Mouse (Mus musculus) inflammation-experienced regulatory T-cells, adult 16 weeks (primary cell): ENCODE data around the gene Atp1b2. TPM values are rescaled to one million over a fixed set of nuclear protein-coding genes. Genes with fewer than 3 reads are reported as not detected.

ENCODE experiments used
- polyA plus RNA-seq: library from polyadenylated mRNA; unstranded; fragments of 100-300 nt; shearing (Covaris generic); gene quantifications from one replicate; pipeline ENCODE4 v1.2.1, GENCODE M21; 2017

The Atp1b2 gene
- polyA plus RNA-seq, result 0.20 TPM

DNA sequence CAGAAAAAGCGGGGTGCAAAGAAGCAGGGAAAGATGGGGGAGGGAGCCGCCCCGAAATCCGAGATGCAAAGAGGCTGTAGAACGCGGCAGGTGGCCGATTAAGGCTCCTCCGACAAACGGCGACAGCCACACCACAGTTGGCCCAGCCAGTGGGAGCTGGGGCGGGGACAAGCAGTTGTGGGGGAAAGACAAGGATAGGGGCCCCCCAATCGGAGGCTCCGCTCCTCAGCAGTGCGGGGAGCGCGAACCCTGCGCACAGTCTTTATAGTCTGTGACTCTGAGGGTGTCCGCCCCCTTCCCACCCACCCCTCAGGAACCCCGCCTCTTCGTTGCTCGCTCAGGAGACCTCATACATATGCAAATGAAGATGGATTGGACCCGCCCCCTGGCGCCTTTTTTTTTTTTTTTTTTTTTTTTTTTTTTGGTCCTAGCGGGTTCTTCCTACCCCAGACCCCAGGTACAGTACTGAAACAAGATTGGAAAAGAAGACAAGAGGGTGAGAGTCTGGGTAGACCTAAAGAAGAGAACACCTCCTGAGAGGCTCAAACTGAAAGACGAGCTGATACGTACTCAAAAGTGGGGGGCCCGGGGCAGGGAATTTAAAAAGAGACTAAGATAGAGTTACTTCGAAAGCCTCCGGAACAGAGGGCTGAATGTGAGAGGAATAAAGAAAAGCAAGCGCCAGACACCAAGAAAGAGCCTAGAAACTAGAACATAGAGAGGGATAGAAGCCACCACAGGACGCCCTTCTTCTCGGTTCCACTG, at the start of gene Atp1b2:
Atp1b2 (minus strand) TSS at position 217 of the 765 bp plus-strand sequence.

DNA sequence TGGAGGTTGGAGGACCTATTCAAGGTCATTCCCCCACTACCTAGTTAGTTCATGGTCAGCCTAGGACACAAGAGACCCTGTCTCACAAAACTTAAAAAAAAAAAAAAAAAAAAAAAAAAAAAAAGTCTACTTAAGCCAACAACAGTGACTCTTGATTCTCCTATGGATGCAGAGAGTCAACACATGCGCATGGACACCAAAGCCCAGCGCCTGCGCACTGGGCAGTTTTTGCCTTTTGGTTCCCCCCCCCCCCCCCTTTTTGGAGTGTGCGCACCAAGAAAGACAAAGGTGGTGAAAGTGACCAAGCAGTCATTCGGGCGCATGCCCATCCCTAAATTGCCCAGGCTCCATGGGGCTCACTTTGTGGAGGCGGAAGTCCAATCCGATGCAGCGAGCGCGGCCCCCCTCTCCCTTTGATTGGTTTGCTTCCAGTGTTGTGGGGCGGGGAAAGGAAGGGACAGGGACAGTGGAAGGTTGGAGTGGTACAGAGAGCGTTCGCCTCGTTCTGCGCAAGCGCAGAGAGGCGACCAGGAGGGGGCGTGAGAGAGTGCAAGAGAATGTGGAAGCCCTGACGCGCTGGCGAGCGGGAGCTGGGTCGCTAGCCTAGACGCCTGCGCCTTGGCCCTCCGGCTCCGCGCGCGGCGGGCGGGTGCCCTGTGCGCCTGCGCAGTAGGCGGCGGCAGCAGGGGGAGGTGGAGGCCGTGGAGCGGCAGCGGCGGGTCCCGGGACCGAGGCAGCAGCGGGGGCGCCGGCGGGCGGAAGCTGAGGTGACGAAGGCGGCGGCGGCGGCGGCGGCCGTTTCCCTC, 26.7 kb upstream of the Atp1b2 start, which contains the start of gene Fxr2:
Fxr2 (plus strand) TSS at position 707 of the 806 bp plus-strand sequence.

DNA sequence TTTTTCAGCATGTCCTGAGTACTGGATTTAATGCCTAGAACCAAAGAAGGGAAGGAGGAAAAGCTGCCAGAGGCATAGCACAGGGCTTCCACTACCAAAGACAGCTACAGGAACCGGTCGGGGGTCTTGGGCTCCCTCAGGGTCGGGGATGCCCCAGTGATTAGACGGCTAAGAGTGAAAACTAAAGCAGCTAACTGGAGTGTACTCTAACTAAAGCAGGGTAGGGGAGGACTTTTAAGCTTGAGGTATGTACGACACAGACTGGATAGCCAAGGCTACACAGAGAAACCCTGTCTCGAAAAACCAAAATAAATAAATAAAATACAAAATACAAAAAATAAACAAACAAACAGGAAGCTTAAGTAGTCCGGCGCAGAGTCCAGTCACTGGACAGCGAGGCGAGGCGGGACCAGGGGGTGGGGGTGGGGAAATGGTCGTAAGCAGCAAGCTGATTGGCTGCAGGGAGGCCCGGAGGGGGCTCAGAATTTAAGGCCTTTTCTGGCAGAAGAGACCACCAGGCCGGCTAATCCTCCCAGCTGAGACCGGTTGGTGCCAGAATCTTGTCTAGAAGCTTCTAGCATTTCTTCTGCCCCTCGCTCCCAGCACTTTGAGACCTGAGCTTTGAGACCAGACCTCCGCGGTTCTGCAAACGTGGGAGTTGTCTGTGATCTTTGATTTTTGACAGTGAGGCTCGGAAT, 16.0 kb upstream of the Atp1b2 start, which contains the start of gene Sat2:
Sat2 (plus strand) TSS at position 454 of the 698 bp plus-strand sequence.

DNA sequence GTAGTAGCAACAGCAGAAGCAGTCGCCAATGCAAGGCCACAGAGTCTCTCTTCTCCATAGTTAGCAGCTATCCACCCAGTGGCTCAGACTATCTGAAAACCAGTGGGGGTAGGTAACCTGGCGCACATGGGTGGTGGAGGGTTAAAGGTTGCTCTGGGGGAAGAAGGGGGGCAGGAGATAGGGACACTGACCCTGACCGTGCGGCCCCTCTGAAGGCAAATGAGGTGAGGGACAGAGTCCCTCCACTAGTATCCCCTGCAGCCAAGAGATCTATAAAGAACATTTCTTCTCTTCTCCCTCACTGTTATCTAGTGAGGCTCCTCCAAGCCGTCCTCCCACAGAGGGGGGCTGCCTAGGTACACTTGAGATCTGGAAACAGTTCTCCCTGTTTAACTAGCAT, 12.1 kb upstream of the Atp1b2 start, which contains the start of gene Shbg:
Shbg (minus strand) TSS at position 101 of the 400 bp plus-strand sequence.

DNA sequence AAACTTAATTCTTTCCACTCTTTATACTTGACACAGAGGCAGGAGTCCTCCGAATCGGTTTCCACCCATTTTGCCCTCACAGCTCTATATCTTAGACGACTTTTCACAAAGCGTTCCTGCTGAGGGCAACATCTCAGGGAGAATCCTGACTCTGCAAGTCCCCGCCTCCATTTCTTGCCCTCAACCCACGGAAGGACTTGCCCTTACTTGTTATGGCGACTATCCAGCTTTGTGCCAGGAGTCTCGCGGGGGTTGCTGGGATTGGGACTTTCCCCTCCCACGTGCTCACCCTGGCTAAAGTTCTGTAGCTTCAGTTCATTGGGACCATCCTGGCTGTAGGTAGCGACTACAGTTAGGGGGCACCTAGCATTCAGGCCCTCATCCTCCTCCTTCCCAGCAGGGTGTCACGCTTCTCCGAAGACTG, 25.6 kb downstream of the Atp1b2 start, which contains the start of the genes Wrap53 and Trp53:
Wrap53 (minus strand) TSS at position 165 of the 424 bp plus-strand sequence.
Trp53 (plus strand) TSS at position 269 of the 424 bp plus-strand sequence.

DNA sequence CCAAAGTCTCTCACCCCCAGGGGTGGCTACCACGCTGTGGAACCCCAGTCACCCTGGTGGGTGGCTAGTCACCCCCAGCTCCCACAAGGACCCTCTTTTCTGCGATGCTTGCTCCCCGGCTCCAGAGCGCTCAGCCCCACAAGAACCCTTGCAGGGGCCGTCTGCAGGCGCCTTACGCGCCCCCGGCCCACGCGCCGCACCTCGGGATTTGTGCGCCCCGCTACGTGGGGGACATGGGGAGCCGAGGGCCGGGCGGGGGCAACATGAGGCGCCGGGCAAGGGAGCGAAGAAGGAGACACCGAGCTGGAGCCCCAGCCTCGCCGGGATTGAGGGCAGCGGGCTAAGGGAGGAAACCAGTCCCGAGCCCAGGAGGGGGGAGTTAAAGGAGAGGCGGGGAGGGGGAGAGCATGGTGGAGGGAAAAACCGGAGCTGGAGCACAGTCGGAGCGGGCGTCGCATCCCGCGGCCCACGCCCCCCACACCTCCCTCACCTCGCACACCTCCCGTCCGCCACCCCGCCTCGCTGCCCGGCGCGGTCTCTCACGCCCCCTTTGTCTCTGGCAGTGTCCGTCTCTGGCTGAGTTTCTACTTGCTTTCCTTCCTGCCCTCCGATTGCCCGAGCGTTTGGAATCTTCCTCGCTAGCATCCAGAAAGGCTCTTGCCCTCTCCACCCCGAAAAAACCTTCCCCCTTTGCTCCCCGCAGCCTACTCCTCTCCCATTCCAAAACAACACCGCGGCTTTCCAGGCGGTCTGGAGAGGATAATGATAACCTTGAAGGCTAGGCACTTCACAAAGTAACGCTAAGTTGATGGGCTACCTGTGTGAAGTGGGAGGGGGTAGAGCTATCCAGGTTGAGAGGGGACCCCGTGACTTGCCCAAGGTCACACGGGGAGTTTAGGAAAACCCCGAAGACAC, 45.6 kb downstream of the Atp1b2 start, which contains the start of gene Efnb3:
Efnb3 (minus strand) TSS at position 355 of the 915 bp plus-strand sequence.

Other genes with a start within 250 kb of the Atp1b2 start
- gene Chd3, start 236.5 kb downstream of the Atp1b2 start, polyA plus RNA-seq, result 111 TPM
- gene Naa38, start 210.5 kb downstream of the Atp1b2 start, polyA plus RNA-seq, result 125 TPM
- gene Cyb5d1, start 210.3 kb downstream of the Atp1b2 start, polyA plus RNA-seq, result 37.6 TPM
- 0.63 TPM for gene Tmem88, start 207.7 kb downstream of the Atp1b2 start, polyA plus RNA-seq
- 4.5 TPM for gene Kdm6b, start 192.3 kb downstream of the Atp1b2 start, polyA plus RNA-seq
- gene Dnah2, start 56.8 kb downstream of the Atp1b2 start, polyA plus RNA-seq, result not detected
- gene Efnb3, start 45.7 kb downstream of the Atp1b2 start, polyA plus RNA-seq, result 0.27 TPM
- gene Wrap53, start 25.7 kb downstream of the Atp1b2 start, polyA plus RNA-seq, result 32.4 TPM
- 242 TPM for gene Trp53, start 25.6 kb downstream of the Atp1b2 start, polyA plus RNA-seq
- gene Shbg, start 12.0 kb upstream of the Atp1b2 start, polyA plus RNA-seq, result not detected
- gene Sat2, start 16.1 kb upstream of the Atp1b2 start, polyA plus RNA-seq, result not detected
- gene Fxr2, start 27.0 kb upstream of the Atp1b2 start, polyA plus RNA-seq, result 11.9 TPM
- gene Sox15, start 49.4 kb upstream of the Atp1b2 start, polyA plus RNA-seq, result not detected
- gene Mpdu1, start 56.7 kb upstream of the Atp1b2 start, polyA plus RNA-seq, result 56.1 TPM
- 10.3 TPM for gene Cd68, start 60.2 kb upstream of the Atp1b2 start, polyA plus RNA-seq
- 508 TPM for gene Eif4a1, start 66.5 kb upstream of the Atp1b2 start, polyA plus RNA-seq
- gene Senp3, start 76.1 kb upstream of the Atp1b2 start, polyA plus RNA-seq, result 39.6 TPM
- 0.29 TPM for gene Tnfsf13, start 79.8 kb upstream of the Atp1b2 start, polyA plus RNA-seq
- not detected for gene Tnfsf12, start 89.9 kb upstream of the Atp1b2 start, polyA plus RNA-seq
- gene Tnfsfm13, start 90.2 kb upstream of the Atp1b2 start, polyA plus RNA-seq, result not detected
- gene Polr2a, start 152.7 kb upstream of the Atp1b2 start, polyA plus RNA-seq, result 58.0 TPM
- not detected for gene Slc35g3, start 156.0 kb upstream of the Atp1b2 start, polyA plus RNA-seq
- gene Zbtb4, start 160.0 kb upstream of the Atp1b2 start, polyA plus RNA-seq, result 5.8 TPM
- gene Chrnb1, start 190.0 kb upstream of the Atp1b2 start, polyA plus RNA-seq, result 6.2 TPM
- not detected for gene Fgf11, start 195.9 kb upstream of the Atp1b2 start, polyA plus RNA-seq
- gene Tmem102, start 199.7 kb upstream of the Atp1b2 start, polyA plus RNA-seq, result not detected
- gene Gm39566, start 209.4 kb upstream of the Atp1b2 start, polyA plus RNA-seq, result not detected
- not detected for gene Spem2, start 212.5 kb upstream of the Atp1b2 start, polyA plus RNA-seq
- not detected for gene Spem1, start 216.2 kb upstream of the Atp1b2 start, polyA plus RNA-seq
- gene Nlgn2, start 231.8 kb upstream of the Atp1b2 start, polyA plus RNA-seq, result 0.61 TPM
- 113 TPM for gene Tmem256, start 232.6 kb upstream of the Atp1b2 start, polyA plus RNA-seq
- 27.8 TPM for gene Plscr3, start 240.4 kb upstream of the Atp1b2 start, polyA plus RNA-seq